Mouse (Mus musculus): ENCODE results near the gene F11r.

DNA sequence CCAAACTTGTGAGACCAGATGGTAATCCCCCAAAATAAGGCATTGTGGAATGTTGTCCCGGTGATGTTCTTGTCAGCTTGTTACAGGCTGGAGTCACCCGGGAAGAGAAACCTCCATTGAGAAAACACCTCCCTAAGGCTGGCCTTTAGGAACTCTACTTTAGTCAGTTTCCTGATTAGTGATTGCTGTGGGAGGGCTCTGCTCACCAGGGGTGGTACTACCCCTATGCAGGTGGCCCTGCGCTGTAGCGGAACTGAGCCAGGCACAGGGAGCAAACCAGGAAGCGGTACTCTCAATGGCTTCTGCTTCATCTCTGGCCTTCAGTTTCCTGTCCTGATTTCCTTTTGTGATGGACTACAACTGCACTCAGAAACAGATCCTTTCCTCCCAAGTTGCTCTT is 62.5 kb downstream of the F11r start:
- TF ChIP-seq CTCF (IDR thresholded peaks at IDR 0.05; ENCODE audit: low read depth, low read length) (no peak), POLR2A (IDR thresholded peaks at IDR 0.05; ENCODE audit: extremely low read depth, insufficient read depth, low read length) (no peak)

All from liver, adult 2 months (tissue).